Mouse (Mus musculus): Measurements from ENCODE around the gene Gm37240.

DNA sequence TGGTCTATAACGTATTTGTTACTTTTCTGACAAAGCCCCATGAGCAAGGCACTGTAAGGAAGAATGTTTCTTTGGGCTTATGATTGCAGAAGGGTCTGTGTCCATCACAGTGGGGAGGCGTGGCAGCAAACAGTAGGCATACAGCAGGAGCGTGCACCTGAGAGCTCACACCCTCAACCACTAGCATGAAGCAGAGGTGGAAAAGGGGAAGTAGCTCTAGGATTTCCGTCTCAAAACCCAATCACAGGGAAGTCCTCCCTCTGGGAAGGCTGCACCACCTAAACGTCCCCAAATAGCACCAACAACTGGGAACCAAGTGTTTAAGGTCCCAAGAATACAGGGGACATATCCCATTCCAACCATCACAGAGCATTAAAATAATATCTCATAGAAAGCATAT, 26.3 kb downstream of the Gm37240 start:
- TF ChIP-seq CTCF (IDR thresholded peaks at IDR 0.05; ENCODE audit: borderline replicate concordance, insufficient read depth, low read length) (no peak), POLR2A (IDR thresholded peaks at IDR 0.05; ENCODE audit: low read depth, low read length) (no peak)
